Mouse (Mus musculus) cortical plate, adult 2 months (tissue): ENCODE measurements at regions not wholly inside any gene's neighbourhood (a gene's known extent, or its start where the extent isn't known, plus 50 kb on each side); places are given as distances from the start of the nearest gene placed in this dataset.

Source experiments
- CTCF ChIP-seq: fragments of 200-500 bp; IDR thresholded peaks from 2 replicates; pipeline ENCODE4 v1.5.1; 2011; ENCODE audit warnings: mild to moderate bottlenecking, control low read depth, low read length; ENCODE audit not compliant: insufficient read depth; ENCODE audit errors: extremely low read depth
- POLR2A ChIP-seq: fragments of 200-500 bp; IDR thresholded peaks from 2 replicates; pipeline ENCODE4 v1.6.1; 2011; ENCODE audit warnings: mild to moderate bottlenecking, low read length, control low read depth; ENCODE audit not compliant: insufficient read depth; ENCODE audit errors: extremely low read depth

GRCm38 (mm10) chr17:29433370-29433769 lies 57.2 kb upstream of the Pim1 start:
- no peak for TF ChIP-seq CTCF
- TF ChIP-seq POLR2A: no peak
